Mouse (Mus musculus) forebrain, embryonic 11.5 days (tissue): ENCODE results near the gene Creb3l2. TPM values are rescaled to one million over a fixed set of nuclear protein-coding genes. Genes with fewer than 3 reads are reported as not detected.

Source experiments
- ATAC-seq: fragments of 200-750 bp; cut with Nextera tagmentation; replicated peaks from 2 replicates; pipeline ENCODE4 v1.8.0; 2017; ENCODE audit warnings: moderate TSS enrichment; ENCODE audit not compliant: low FRiP score
- DNase-seq: peaks from one replicate; pipeline ENCODE4 v3.0.0-alpha.2; 2017; ENCODE audit warnings: low spot score
- H3K27ac ChIP-seq: fragments of 300-500 bp; sonication (generic); 2 replicates; pipeline ENCODE4 v1.5.1; 2014; ENCODE audit warnings: low read depth, low read length
- H3K27me3 ChIP-seq: fragments of 300-500 bp; sonication (generic); 2 replicates; pipeline ENCODE4 v1.6.1; 2014; ENCODE audit warnings: mild to moderate bottlenecking, low read length, mixed read lengths; ENCODE audit not compliant: control insufficient read depth, insufficient read depth
- H3K36me3 ChIP-seq: fragments of 300-500 bp; sonication (generic); 2 replicates; pipeline ENCODE4 v1.6.1; 2014; ENCODE audit warnings: mild to moderate bottlenecking, low read length, moderate library complexity, mixed read lengths; ENCODE audit not compliant: control insufficient read depth, insufficient read depth
- H3K4me1 ChIP-seq: fragments of 300-500 bp; sonication (generic); replicated peaks from 2 replicates; pipeline ENCODE4 v1.6.1; 2014; ENCODE audit warnings: low read length, mixed read lengths; ENCODE audit not compliant: control insufficient read depth, insufficient read depth
- H3K4me2 ChIP-seq: fragments of 300-500 bp; sonication (generic); 2 replicates; pipeline ENCODE4 v1.6.1; 2014; ENCODE audit warnings: low read depth, mild to moderate bottlenecking, low read length, moderate library complexity, mixed read lengths; ENCODE audit not compliant: severe bottlenecking
- H3K4me3 ChIP-seq: fragments of 300-500 bp; sonication (generic); 2 replicates; pipeline ENCODE4 v1.5.1; 2014; ENCODE audit warnings: low read depth, low read length
- H3K9ac ChIP-seq: fragments of 300-500 bp; sonication (generic); 2 replicates; pipeline ENCODE4 v1.6.1; 2014; ENCODE audit warnings: low read length
- H3K9me3 ChIP-seq: fragments of 300-500 bp; sonication (generic); 2 replicates; pipeline ENCODE4 v1.6.1; 2016; ENCODE audit warnings: low read length, mixed read lengths; ENCODE audit not compliant: control insufficient read depth
- WGBS: fragments of 180-500 bp; shearing (Covaris S2); extraction: QIAGEN DNeasy Blood & Tissue Kit; methylation state at CpG from one replicate; pipeline ENCODE4 v1.1.7; 2014; 5-methylcytosine and 5-hydroxymethylcytosine counted together
- polyA plus RNA-seq: library from polyadenylated mRNA; unstranded; fragments of >200 nt; fragmentation: Nextera tagmentation; extraction: Ambion mirVana; gene quantifications from 2 replicates; pipeline ENCODE4 v1.2.1, GENCODE M21; 2014

The Creb3l2 gene
- polyA plus RNA-seq, 1 experiment from 2014 or later = 6.9 TPM

DNA sequence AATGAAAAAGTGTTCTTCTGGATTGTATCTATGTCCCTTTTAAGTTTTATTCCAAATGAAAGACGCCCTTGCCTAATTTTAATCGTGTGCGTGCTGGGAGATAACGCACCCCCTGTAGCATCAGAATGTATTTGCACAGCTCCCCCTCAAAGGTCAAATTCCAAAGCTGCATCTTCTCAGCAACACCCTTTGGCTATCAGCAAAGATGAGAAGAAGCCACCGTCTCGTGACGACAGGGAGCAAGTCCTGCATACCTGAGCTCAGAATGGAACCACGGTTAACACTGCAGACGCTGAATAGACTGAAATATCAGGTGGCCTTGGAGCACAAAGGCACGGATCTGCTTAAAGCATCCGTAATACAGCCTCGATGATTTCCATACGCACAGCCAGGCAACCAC is 73.7 kb downstream of the Creb3l2 start:
- H3K27me3 ChIP-seq = no peaks in the 10 kb centered on the region
- no peaks in the 10 kb centered on the region for H3K9me3 ChIP-seq
- no peaks in the 10 kb centered on the region for H3K36me3 ChIP-seq
- H3K4me3 ChIP-seq = no peak overlapping the region
- DNase-seq (no peak), ATAC-seq (no peak)
- H3K27ac ChIP-seq = no peak overlapping the region
- H3K4me2 ChIP-seq = no peak overlapping the region
- 86% methylated on average over 13 of the region's 13 CpGs for WGBS
- no peak overlapping the region for H3K9ac ChIP-seq
- no peaks in the 10 kb centered on the region for H3K4me1 ChIP-seq

GRCm38 (mm10) chr6:37366991-37367390 is 75.0 kb downstream of the Creb3l2 start:
- H3K36me3 ChIP-seq = no peaks in the 10 kb centered on the region
- WGBS = 91% methylated on average over 6 of the region's 6 CpGs
- no peak overlapping the region for H3K9ac ChIP-seq
- H3K9me3 ChIP-seq = no peaks in the 10 kb centered on the region
- no peak overlapping the region for H3K4me3 ChIP-seq
- H3K27me3 ChIP-seq = no peaks in the 10 kb centered on the region
- no peak overlapping the region for H3K27ac ChIP-seq
- no peaks in the 10 kb centered on the region for H3K4me1 ChIP-seq
- no peak for ATAC-seq
- DNase-seq = no peak
- no peak overlapping the region for H3K4me2 ChIP-seq

DNA sequence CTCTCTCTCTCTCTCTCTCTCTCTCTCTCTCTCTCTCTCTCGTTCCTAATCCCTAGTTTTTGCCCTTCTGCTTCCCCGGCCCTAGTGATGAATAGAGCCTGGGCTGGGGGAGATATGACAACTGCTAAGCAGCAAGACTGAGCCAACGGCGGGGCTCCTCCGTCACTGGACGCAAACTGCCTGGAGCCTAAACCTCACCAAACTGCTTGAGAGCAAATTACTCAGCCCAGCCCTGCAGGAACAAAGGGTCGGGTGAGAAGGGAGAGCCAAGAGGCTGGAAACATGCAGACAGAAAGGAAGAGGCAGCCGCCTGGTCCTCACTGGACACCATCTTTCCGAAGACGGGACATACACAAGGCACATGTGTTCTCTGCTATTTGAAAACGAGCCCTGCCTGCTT is 76.8 kb downstream of the Creb3l2 start:
- H3K27ac ChIP-seq = no peak overlapping the region
- H3K4me1 ChIP-seq = peaks cover 4% of the 10 kb centered on the region; the same call in 1 of the 2 replicates
- no peaks in the 10 kb centered on the region for H3K9me3 ChIP-seq
- H3K4me2 ChIP-seq = no peak overlapping the region
- no peaks in the 10 kb centered on the region for H3K36me3 ChIP-seq
- no peak overlapping the region for H3K9ac ChIP-seq
- no peaks in the 10 kb centered on the region for H3K27me3 ChIP-seq
- no peak for DNase-seq
- 60% methylated on average over 11 of the region's 11 CpGs for WGBS
- H3K4me3 ChIP-seq = no peak overlapping the region
- ATAC-seq = no peak

DNA sequence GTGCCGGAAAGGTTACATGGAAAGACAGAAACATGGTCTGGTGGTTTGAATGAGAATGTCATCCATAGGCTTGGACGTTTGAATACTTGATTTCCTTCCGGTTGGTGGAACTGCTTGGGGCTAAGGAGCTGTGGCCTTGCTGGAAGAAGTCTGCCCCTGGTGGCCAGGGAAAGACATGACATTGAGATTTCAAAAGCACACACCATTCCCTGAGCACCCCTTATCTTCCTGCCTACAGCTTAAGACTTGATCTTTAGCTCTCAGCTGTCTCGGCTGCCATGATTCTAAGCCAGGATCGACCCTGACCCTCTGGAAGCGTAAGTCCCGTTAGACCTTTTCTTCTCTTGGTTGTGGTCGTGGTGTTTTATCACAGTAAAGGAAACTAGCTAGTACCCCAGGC is 77.6 kb downstream of the Creb3l2 start:
- no peak overlapping the region for H3K27ac ChIP-seq
- H3K27me3 ChIP-seq = no peaks in the 10 kb centered on the region
- no peak overlapping the region for H3K9ac ChIP-seq
- no peaks in the 10 kb centered on the region for H3K9me3 ChIP-seq
- H3K36me3 ChIP-seq = no peaks in the 10 kb centered on the region
- 94% methylated on average over 8 of the region's 8 CpGs for WGBS
- H3K4me2 ChIP-seq = no peak overlapping the region
- DNase-seq (peak; percentile 47), ATAC-seq (no peak)
- peaks cover 6% of the 10 kb centered on the region; the same call in 1 of the 2 replicates for H3K4me1 ChIP-seq
- no peak overlapping the region for H3K4me3 ChIP-seq

DNA sequence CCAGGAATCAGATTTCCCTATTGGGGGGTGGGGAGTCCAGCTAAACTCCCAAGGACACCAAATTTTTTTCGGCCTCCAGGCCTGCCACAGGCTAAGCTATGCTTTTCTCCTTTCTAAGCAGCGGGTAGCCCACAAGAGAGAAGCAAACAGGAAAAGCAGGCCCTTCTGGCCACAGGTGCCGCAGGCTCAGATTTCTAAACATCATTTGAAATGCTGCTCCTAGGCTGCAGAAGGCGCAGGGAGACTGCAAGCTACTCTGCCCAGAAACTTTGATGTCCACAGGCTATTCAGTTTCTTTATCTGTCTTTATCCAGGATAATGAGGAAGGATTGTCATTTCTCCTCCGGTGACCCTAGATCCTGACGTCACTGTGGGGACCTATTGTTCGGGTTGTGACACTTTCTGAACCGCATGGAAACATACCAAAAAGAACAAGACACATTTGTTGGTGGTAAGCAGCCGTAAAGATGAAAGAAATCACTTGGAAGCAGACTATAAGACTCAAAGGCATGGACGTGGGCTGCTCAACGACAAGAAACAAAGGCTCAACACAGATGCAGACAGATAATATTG is 81.0 kb downstream of the Creb3l2 start:
- DNase-seq (peak; percentile 53), ATAC-seq (0 out of 2 replicates have a peak, but pooled peaks have one; percentile 15)
- no peaks in the 10 kb centered on the region for H3K9me3 ChIP-seq
- H3K27ac ChIP-seq = no peak overlapping the region
- H3K9ac ChIP-seq = no peak overlapping the region; the same call in 1 of the 2 replicates
- H3K4me1 ChIP-seq = peaks cover 6% of the 10 kb centered on the region; the same call in 1 of the 2 replicates
- no peak overlapping the region for H3K4me2 ChIP-seq
- no peaks in the 10 kb centered on the region for H3K27me3 ChIP-seq
- H3K4me3 ChIP-seq = no peak overlapping the region
- WGBS = 14% methylated on average over 11 of the region's 11 CpGs
- H3K36me3 ChIP-seq = no peaks in the 10 kb centered on the region

DNA sequence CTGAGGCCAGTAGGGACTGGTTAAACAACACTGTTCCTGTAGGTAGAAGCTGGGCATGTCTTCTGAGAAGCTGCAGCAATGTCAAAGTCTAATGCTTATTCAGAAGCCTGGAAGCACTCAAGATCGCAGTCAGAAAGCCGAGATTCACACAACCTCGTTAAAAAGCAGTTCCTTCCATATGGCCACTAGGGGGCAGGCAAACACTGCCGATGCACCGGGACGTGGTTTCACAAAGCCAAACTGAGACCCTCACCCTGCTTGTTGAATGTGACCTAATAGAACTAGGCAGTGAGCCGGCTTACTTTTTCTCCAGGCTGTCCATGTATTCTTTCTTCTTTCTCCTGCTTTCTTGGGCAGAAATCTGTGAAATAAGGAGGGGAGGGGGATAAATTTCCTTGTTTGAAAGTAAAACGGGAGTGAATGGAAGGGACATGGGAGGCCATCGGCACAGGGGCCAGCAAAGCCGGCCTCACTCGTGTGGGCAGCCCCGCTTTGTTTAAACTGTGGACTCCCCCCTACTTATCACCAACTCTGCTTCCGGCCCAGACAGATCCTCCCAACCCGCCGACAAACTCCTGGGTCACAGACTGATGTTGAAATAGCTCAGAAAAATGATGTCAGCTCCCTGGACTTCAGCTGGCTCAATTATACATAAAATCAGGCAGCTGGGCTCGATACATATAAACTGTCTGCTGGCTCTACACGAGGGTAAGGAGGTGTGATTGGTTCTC is 87.3 kb downstream of the Creb3l2 start:
- peak; percentile 53 for ATAC-seq
- H3K27me3 ChIP-seq = no peaks in the 10 kb centered on the region
- H3K4me1 ChIP-seq = 0 out of 2 replicates have a peak, but pooled peaks cover 2% of the 10 kb centered on the region
- H3K9me3 ChIP-seq = no peaks in the 10 kb centered on the region
- no peak overlapping the region for H3K4me2 ChIP-seq
- H3K36me3 ChIP-seq = no peaks in the 10 kb centered on the region
- H3K9ac ChIP-seq = no peak overlapping the region
- H3K4me3 ChIP-seq = no peak overlapping the region
- H3K27ac ChIP-seq = no peak overlapping the region
- 35% methylated on average over 17 of the region's 17 CpGs for WGBS
- DNase-seq = peak; percentile 87

DNA sequence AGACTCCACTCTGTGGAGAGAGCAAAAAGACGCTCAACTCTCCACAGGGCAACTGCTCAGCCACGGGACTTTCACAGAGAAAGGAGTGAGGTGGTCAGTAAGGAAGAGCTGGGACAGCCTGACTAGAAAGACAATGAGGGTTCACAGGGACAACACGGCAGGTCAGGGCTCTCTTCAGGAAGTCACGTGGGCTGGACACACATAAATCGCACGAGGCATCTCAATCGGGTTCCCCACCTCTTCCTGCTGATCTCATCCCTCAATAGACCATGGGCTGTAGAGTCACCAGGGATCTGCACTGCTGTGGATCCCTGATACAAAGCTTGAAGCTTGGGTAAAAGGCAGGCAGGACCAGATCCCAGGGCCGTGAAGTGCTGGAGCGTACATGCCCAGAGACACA is 88.3 kb downstream of the Creb3l2 start:
- DNase-seq (no peak), ATAC-seq (no peak)
- Histone ChIP-seq H3K4me2 (no peak overlapping the region), H3K27me3 (no peaks in the 10 kb centered on the region), H3K27ac (no peak overlapping the region), H3K4me1 (no peaks in the 10 kb centered on the region), H3K4me3 (no peak overlapping the region), H3K9ac (no peak overlapping the region), H3K36me3 (no peaks in the 10 kb centered on the region), H3K9me3 (no peaks in the 10 kb centered on the region)
- WGBS = 92% methylated on average over 9 of the region's 9 CpGs

DNA sequence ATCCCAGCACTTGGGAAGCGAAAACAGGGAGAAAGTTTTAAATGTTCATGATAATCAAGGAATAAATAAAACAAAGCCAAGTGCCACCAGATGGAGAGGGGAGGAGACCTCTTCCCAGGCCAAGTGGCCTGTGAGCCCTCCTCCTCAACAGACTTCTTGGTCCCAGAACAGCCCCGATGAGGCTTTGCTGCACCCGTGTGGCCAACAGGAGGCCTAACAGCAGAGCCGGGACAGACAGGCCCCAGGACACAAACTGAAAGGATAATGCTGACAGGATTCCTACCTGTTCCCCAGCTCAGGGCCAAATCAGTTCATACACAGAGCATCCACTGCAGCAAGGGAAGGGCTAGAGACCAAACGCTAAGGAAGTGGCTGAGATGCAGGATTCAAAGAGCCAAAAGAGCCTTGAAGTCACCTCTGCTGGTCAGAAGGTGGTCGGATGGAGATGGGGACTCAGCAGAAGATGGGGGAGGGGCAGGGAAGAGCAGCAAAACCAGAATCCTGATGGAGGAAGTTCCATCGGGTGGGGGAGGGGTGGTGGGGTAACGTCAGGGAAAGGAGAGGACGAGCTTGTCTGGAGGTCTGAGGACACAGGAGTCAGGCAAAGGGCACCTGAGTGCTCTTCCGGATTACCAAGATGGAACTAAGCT is 90.1 kb downstream of the Creb3l2 start:
- Histone ChIP-seq H3K4me2 (no peak overlapping the region), H3K4me1 (no peaks in the 10 kb centered on the region), H3K27me3 (no peaks in the 10 kb centered on the region), H3K36me3 (no peaks in the 10 kb centered on the region), H3K9me3 (no peaks in the 10 kb centered on the region), H3K27ac (no peak overlapping the region), H3K4me3 (no peak overlapping the region), H3K9ac (no peak overlapping the region)
- WGBS = 24% methylated on average over 10 of the region's 10 CpGs
- DNase-seq (peak; percentile 86), ATAC-seq (peak; percentile 84)
